Mouse (Mus musculus) erythroid progenitor cell, adult 5-6 weeks (primary cell): ENCODE data around the gene Lrrfip1. TPM values are rescaled to one million over a fixed set of nuclear protein-coding genes. Genes with fewer than 3 reads are reported as not detected.

Source experiments
- ATAC-seq: replicated peaks from 2 replicates; pipeline ENCODE4 v1.8.0; 2016; ENCODE audit warnings: moderate number of reproducible peaks, mild to moderate bottlenecking, moderate TSS enrichment, inconsistent platforms; ENCODE audit not compliant: poor library complexity, low FRiP score, severe bottlenecking
- total RNA-seq, 2 experiments: library from RNA; stranded (forward) in 1 of 2; stranded (reverse) in 1 of 2; fragments of 150-400 nt in 1 of 2; fragments of 186-747, 209-891 nt in 1 of 2; gene quantifications; 2 replicates each; pipeline versions ENCODE4 v1.2.3 to v1.2.4; 2015 to 2017; ENCODE audit warnings: low replicate concordance in 2 of 2

Lrrfip1 gene
- total RNA-seq, 2 experiments from 2014 or later: 21.0 to 22.1 TPM

GRCm38 (mm10) chr1:91021304-91021703, 22.8 kb downstream of the Lrrfip1 start:
- ATAC-seq: no peak

DNA sequence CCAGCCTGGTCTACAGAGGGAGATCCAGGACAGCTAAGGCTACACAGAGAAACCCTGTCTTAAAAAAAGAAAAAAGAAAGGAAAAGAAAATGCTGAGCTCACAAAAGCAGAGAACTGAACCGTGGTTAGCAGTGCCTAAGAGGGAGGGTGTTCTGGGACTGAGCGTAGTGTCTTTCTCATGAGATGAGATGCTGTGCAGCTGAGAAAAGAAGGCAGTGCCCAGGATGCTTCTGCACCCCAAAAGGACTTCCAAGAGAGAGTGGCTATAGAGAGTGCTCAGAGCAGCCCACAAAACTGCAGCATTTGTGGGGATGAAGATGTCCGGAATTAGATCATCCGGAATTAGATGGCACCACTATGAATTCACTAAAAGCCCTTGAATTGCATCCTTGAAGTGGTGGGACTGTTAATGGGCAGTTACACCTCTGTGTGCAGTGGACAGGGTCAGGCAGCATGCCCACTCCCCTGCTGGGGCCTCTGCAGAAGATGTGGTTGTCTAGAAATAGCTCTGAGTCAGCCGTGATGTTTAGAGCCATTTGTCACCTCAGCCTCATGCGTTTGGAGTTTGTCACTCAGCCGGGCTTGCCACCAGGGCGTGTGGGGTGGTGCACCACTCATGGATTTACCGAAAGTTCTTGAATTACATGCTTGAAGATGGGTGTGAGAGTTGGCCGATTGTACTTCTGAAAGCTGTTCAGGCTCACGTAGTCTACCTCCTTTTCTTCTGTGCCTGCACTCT, 23.8 kb downstream of the Lrrfip1 start:
- no peak for ATAC-seq

DNA sequence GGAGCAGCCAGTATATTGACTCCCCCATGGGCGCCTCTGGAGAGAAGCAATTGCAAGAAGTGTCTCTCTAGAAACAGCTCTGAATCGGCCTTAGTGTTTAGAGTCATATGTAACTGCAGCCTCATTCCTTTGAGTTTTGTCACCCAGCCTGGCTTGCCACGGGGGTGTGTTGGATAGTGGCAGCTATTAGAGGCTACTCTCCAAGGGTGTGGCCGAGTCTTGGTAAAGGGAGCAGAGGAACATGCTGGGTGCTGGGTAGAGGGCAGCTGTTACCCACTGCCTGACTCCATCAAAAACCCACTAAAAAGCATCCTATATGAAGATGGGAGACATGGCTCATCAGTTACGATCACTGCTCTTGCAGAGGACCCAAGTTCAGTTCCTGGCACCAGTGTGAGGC, 24.7 kb downstream of the Lrrfip1 start:
- ATAC-seq: no peak

- ATAC-seq: no peak
These were observed 25.4 kb downstream of the Lrrfip1 start for GRCm38 (mm10) chr1:91023960-91024359.

GRCm38 (mm10) chr1:91024464-91024863, 25.9 kb downstream of the Lrrfip1 start:
- ATAC-seq: no peak

DNA sequence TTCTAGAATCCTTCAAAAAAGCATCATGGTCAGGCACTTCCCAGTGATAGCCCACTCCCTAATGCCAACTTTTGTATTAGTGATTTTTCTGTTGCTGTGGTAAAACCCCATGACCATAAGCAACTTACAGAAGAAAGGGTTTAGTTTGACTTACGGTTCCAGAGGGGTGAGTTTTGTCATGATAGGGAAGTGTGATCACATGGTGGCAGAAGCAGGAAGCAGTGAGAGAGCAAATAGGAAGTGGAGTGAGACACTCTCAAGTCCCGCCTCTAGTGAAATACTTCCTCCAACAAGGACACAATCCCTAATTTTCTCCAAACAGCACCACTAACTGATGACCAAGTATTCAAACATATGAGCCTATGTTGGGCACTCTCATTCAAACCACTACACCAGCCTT, 28.4 kb downstream of the Lrrfip1 start:
- ATAC-seq: no peak

- ATAC-seq: no peak
These were observed 31.8 kb downstream of the Lrrfip1 start for GRCm38 (mm10) chr1:91030383-91030782.

DNA sequence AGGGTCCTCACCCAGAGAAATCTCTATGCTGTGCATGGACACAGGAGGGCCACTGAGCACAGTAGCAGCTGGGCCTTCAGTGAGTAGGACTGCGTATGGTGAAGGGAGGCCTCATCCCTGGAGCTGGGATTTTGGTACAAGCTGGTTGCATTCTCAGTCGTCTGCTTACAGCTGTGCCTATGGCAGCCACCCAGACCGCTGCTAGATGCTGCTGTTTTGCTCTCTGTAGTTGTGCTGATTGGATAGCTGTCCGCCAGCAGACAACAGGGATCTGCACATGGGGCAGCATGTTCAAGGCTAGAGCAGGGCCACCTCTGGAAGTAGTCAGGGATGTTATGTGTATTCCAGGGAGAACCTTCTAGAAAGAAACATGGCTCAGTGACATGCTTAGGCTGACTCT, 33.0 kb downstream of the Lrrfip1 start:
- ATAC-seq: no peak

- ATAC-seq: no peak
These were observed 33.9 kb downstream of the Lrrfip1 start for GRCm38 (mm10) chr1:91032393-91032971.

GRCm38 (mm10) chr1:91034547-91034946, 36.0 kb downstream of the Lrrfip1 start:
- no peak for ATAC-seq

- ATAC-seq: no peak
These were observed 36.7 kb downstream of the Lrrfip1 start for GRCm38 (mm10) chr1:91035266-91035665.

GRCm38 (mm10) chr1:91037213-91037612, 38.7 kb downstream of the Lrrfip1 start:
- ATAC-seq: no peak

GRCm38 (mm10) chr1:91038010-91038409, 39.5 kb downstream of the Lrrfip1 start:
- no peak for ATAC-seq

DNA sequence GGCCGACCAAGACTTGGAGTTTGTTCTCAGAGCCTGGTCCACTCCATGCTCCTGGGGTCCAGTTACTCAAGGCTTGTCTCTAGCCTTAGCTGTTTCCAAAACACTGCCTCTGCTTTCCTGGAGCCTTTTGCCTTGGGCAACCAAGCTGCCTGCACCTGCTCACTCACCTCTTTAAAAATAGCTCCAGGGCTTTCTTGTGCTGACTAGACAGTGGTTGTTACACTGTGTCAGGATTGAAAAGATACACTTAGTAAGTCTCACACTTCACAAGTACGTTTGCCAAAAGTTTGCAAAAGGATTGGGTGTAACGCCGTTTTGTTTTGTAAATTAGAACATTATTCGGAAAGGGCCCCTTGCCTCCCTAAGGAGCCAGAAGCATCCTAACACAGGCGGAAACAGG, 40.0 kb downstream of the Lrrfip1 start:
- ATAC-seq: no peak

DNA sequence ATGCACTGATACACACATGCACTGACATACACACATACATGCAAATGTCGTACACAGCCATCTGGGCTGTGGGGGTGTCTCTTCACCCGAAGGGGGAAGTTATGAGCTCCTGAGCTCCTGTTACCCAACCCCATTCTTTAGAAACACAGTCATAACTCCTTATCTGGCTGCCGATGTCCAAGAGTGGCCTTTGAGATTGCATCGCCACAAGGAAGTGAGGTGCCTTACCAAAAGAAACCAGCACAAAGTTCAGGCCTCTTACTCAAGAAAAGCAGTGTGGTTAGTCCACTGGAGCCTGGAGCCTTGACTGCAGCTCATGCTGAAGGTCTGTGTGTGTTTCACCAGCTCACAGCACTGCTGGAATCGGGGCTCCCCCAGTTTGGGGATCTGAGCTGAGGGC, 43.1 kb downstream of the Lrrfip1 start:
- ATAC-seq: no peak

- ATAC-seq: no peak
These were observed 44.7 kb downstream of the Lrrfip1 start for GRCm38 (mm10) chr1:91043191-91043590.

DNA sequence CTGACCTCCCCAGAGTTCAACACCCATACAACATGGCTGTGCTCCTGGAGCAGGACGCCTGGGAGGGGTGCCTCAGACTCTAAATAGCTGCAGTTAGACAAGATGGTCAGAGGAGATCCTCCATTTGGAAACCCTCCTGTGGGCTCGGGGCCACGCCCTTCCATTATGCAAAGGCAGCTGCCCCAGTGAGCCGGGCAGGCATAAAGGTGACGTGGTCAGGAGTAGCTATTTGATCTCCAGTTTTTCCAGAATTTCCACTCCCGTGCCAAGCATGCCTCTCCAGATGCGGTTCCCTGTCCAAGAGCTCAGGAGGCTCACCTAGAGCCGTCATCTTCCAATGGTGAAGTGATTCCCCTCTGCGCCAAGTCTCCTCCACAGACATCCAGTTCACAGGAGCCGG, 45.6 kb downstream of the Lrrfip1 start:
- ATAC-seq: no peak

DNA sequence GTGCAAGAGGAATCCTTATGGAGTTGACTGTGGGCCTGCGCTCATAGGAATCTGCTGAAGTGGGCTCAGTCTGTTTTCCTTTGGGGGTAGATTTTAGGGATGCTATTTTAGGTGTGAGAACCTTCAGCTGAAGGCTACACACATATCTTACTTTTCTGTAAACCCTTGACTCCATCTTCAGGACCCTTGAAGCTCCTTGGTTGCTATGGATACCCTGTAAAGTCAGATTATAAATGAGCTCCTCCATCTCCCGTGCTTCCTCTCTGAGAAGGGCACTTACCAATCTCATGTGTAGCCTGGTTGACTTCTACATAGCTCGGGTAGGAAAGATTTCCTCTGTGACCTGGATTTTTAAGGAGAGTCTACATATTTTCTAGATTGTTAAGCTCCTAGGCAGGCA, 46.1 kb downstream of the Lrrfip1 start:
- ATAC-seq: no peak

DNA sequence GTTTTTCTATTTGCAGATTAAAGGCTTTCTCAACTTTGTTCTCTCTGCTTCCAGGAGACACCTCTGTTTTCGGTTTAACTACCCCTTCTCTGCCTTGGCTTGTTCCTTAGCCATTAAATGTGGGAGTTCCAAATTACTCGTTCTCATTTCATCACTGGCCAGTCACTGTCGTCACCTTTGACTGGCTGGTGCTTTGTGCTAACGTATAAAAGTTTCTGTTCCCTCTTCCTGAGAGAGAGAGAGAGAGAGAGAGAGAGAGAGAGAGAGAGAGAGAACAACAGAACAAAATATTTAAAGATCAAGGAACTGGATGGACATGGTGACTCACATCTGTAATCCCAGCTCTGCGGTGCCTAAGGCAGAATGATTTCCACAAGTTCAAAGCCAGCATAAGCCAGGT, 47.7 kb downstream of the Lrrfip1 start:
- ATAC-seq: no peak

- ATAC-seq: no peak
These were observed 50.8 kb downstream of the Lrrfip1 start for GRCm38 (mm10) chr1:91049296-91049695.

- no peak for ATAC-seq
These were observed 53.0 kb downstream of the Lrrfip1 start for GRCm38 (mm10) chr1:91051461-91052094.
